ENCODE assay signal across 10 mouse cellular contexts in genomic region chr7:6213144-6213543, GRCm38 (mm10). TPM values are rescaled to one million over a fixed set of nuclear protein-coding genes. Genes with fewer than 3 reads are reported as not detected.
A peak's percentile ranks its signal among the peaks of the same experiment; 100 is the strongest.
DNase-seq lines count a peak whose midpoint lies in the region; ATAC-seq and TF ChIP-seq lines count a peak whose summit lies in the region.
"Had no signal": no experiment of that assay in that cellular context is flagged by ENCODE, and none has a peak within 500 bp of the region (broad histone marks: within the 10 kb centered on the region; RNA-seq: fewer than 3 reads in every experiment).

No protein-coding gene starts in this region.

- no peak overlapping the region for H3K4me3 ChIP-seq in limb, embryonic 11.5 days (ENCODE audit: low read depth, low read length)
- no peak overlapping the region for H3K4me3 ChIP-seq in limb, embryonic 10.5 days
- no peak overlapping the region for H3K4me3 ChIP-seq in stomach, postnatal 0 days (ENCODE audit: low read depth, low read length)
- no peak overlapping the region for H3K4me3 ChIP-seq in neural tube, embryonic 15.5 days (replicated peaks)
- no peak overlapping the region for H3K4me3 ChIP-seq in forebrain, embryonic 11.5 days (ENCODE audit: low read depth, low read length)
- H3K4me3 ChIP-seq: embryonic facial prominence, embryonic 15.5 days had no signal

- H3K9ac ChIP-seq in limb, embryonic 11.5 days (ENCODE audit: low read length): no peak overlapping the region
- H3K9ac ChIP-seq in stomach, postnatal 0 days (ENCODE audit: low read length): no peak overlapping the region
- H3K9ac ChIP-seq in neural tube, embryonic 15.5 days (replicated peaks): no peak overlapping the region
- no peak overlapping the region for H3K9ac ChIP-seq in forebrain, embryonic 11.5 days (ENCODE audit: low read length)
- H3K9ac ChIP-seq: embryonic facial prominence, embryonic 15.5 days had no signal

- no peaks in the 10 kb centered on the region for H3K27me3 ChIP-seq in limb, embryonic 11.5 days (ENCODE audit: control insufficient read depth, insufficient read depth, low read length)
- no peaks in the 10 kb centered on the region for H3K27me3 ChIP-seq in limb, embryonic 10.5 days (ENCODE audit: low read depth, poor library complexity, severe bottlenecking)
- H3K27me3 ChIP-seq in stomach, postnatal 0 days (ENCODE audit: control insufficient read depth, insufficient read depth, low read length): no peaks in the 10 kb centered on the region
- no peaks in the 10 kb centered on the region for H3K27me3 ChIP-seq in neural tube, embryonic 15.5 days (replicated peaks)
- H3K27me3 ChIP-seq in forebrain, embryonic 11.5 days (ENCODE audit: control insufficient read depth, insufficient read depth, low read length): no peaks in the 10 kb centered on the region
- H3K27me3 ChIP-seq: embryonic facial prominence, embryonic 15.5 days had no signal

- H3K4me2 ChIP-seq in limb, embryonic 11.5 days (ENCODE audit: low read depth, severe bottlenecking): no peak overlapping the region
- no peak overlapping the region for H3K4me2 ChIP-seq in stomach, postnatal 0 days (replicated peaks; ENCODE audit: low read depth)
- H3K4me2 ChIP-seq in neural tube, embryonic 15.5 days: no peak overlapping the region
- H3K4me2 ChIP-seq in forebrain, embryonic 11.5 days (ENCODE audit: low read depth, low read length, severe bottlenecking): no peak overlapping the region
- H3K4me2 ChIP-seq: embryonic facial prominence, embryonic 15.5 days had no signal

- no peak for TF ChIP-seq EP300 in stomach, postnatal 0 days (optimal IDR thresholded peaks at IDR 0.05)

- no peak overlapping the region for H3K27ac ChIP-seq in limb, embryonic 11.5 days (replicated peaks; ENCODE audit: low read depth, low read length)
- no peak overlapping the region for H3K27ac ChIP-seq in limb, embryonic 10.5 days
- no peak overlapping the region for H3K27ac ChIP-seq in stomach, postnatal 0 days (replicated peaks)
- no peak overlapping the region for H3K27ac ChIP-seq in neural tube, embryonic 15.5 days (replicated peaks)
- no peak overlapping the region for H3K27ac ChIP-seq in forebrain, embryonic 11.5 days (ENCODE audit: low read depth, low read length)
- H3K27ac ChIP-seq: embryonic facial prominence, embryonic 15.5 days had no signal

- TF ChIP-seq CTCF in stomach, postnatal 0 days (IDR thresholded peaks at IDR 0.05; ENCODE audit: low read depth): peak; percentile 52

- no peaks in the 10 kb centered on the region for H3K4me1 ChIP-seq in limb, embryonic 11.5 days (ENCODE audit: control insufficient read depth, insufficient read depth, low read length)
- no peaks in the 10 kb centered on the region for H3K4me1 ChIP-seq in limb, embryonic 10.5 days
- no peaks in the 10 kb centered on the region for H3K4me1 ChIP-seq in stomach, postnatal 0 days (replicated peaks; ENCODE audit: control insufficient read depth, insufficient read depth)
- no peaks in the 10 kb centered on the region for H3K4me1 ChIP-seq in neural tube, embryonic 15.5 days
- H3K4me1 ChIP-seq in forebrain, embryonic 11.5 days (replicated peaks; ENCODE audit: control insufficient read depth, insufficient read depth, low read length): no peaks in the 10 kb centered on the region
- H3K4me1 ChIP-seq: embryonic facial prominence, embryonic 15.5 days had no signal

- WGBS in limb, embryonic 11.5 days: 43% methylated on average over 5 of the region's 5 CpGs
- 49% methylated on average over 5 of the region's 5 CpGs for WGBS in limb, embryonic 10.5 days
- 47% methylated on average over 5 of the region's 5 CpGs for WGBS in stomach, postnatal 0 days
- 49% methylated on average over 5 of the region's 5 CpGs for WGBS in neural tube, embryonic 15.5 days
- WGBS in forebrain, embryonic 11.5 days: 47% methylated on average over 5 of the region's 5 CpGs

- no peak for ATAC-seq in limb, embryonic 11.5 days (ENCODE audit: insufficient number of reproducible peaks, low FRiP score, low TSS enrichment, low read depth)
- ATAC-seq in stomach, postnatal 0 days (ENCODE audit: low FRiP score, low TSS enrichment): no peak
- ATAC-seq in neural tube, embryonic 15.5 days (ENCODE audit: low FRiP score): no peak
- ATAC-seq in forebrain, embryonic 11.5 days (replicated peaks; ENCODE audit: low FRiP score): no peak

- no peaks in the 10 kb centered on the region for H3K36me3 ChIP-seq in limb, embryonic 11.5 days (ENCODE audit: control insufficient read depth, insufficient read depth, low read length)
- no peaks in the 10 kb centered on the region for H3K36me3 ChIP-seq in limb, embryonic 10.5 days
- no peaks in the 10 kb centered on the region for H3K36me3 ChIP-seq in stomach, postnatal 0 days (ENCODE audit: control insufficient read depth, insufficient read depth, low read length)
- H3K36me3 ChIP-seq in neural tube, embryonic 15.5 days: no peaks in the 10 kb centered on the region
- no peaks in the 10 kb centered on the region for H3K36me3 ChIP-seq in forebrain, embryonic 11.5 days (ENCODE audit: control insufficient read depth, insufficient read depth, low read length)
- H3K36me3 ChIP-seq: embryonic facial prominence, embryonic 15.5 days had no signal

- peak; percentile 36 for DNase-seq in limb, embryonic 11.5 days (ENCODE audit: low spot score)
- no peak for DNase-seq in limb, embryonic 10.5 days (ENCODE audit: low spot score)
- peak; percentile 86 for DNase-seq in ZHBTc4 (ENCODE audit: low read depth, low spot score)
- peak; percentile 46 for DNase-seq in induced T-regulatory cell, adult 2 months (ENCODE audit: low read depth)
- DNase-seq in stomach, postnatal 0 days (ENCODE audit: low spot score): peak; percentile 19
- DNase-seq in layer of hippocampus, postnatal 36 days: no peak
- no peak for DNase-seq in forebrain, embryonic 11.5 days (ENCODE audit: low spot score)

- peaks cover 4% of the 10 kb centered on the region; the same call in 1 of the 2 replicates for H3K9me3 ChIP-seq in limb, embryonic 11.5 days (ENCODE audit: control insufficient read depth, low read length)
- H3K9me3 ChIP-seq in limb, embryonic 10.5 days (replicated peaks): no peaks in the 10 kb centered on the region
- H3K9me3 ChIP-seq in stomach, postnatal 0 days (ENCODE audit: control insufficient read depth, low read length): no peaks in the 10 kb centered on the region
- no peaks in the 10 kb centered on the region for H3K9me3 ChIP-seq in neural tube, embryonic 15.5 days (replicated peaks)
- peaks cover 5% of the 10 kb centered on the region; the same call in 1 of the 2 replicates for H3K9me3 ChIP-seq in forebrain, embryonic 11.5 days (ENCODE audit: control insufficient read depth, low read length)
- H3K9me3 ChIP-seq: embryonic facial prominence, embryonic 15.5 days had no signal

RNA-seq across cellular contexts. Expression of gene Zscan5b, which starts 8.9 kb away (rescaled TPM):
- polyA plus RNA-seq in limb, embryonic 11.5 days (2014; fragmentation: Nextera tagmentation; extraction: Ambion mirVana): not detected in 2 replicates
- polyA plus RNA-seq in limb, embryonic 10.5 days (2016; fragmentation: Nextera tagmentation; extraction: Ambion mirVana): not detected in 2 replicates
- polyA plus RNA-seq in stomach, postnatal 0 days (2015; fragmentation: Nextera tagmentation; extraction: Ambion mirVana): not detected in 2 replicates
- total RNA-seq in layer of hippocampus, postnatal 36 days (2021): not detected
- not detected in 2 replicates for polyA plus RNA-seq in neural tube, embryonic 15.5 days (2015; fragmentation: Nextera tagmentation; extraction: Ambion mirVana)
- polyA plus RNA-seq in forebrain, embryonic 11.5 days (2014; fragmentation: Nextera tagmentation; extraction: Ambion mirVana): not detected in 2 replicates
- polyA plus RNA-seq: embryonic facial prominence, embryonic 15.5 days; limb, embryonic 14.5 days had no signal

RNA-seq across cellular contexts. Expression of gene Galp, which starts 16.3 kb away (rescaled TPM):
- polyA plus RNA-seq in limb, embryonic 11.5 days (2014; fragmentation: Nextera tagmentation; extraction: Ambion mirVana): not detected in 2 replicates
- not detected in 2 replicates for polyA plus RNA-seq in limb, embryonic 10.5 days (2016; fragmentation: Nextera tagmentation; extraction: Ambion mirVana)
- not detected in 2 replicates for polyA plus RNA-seq in stomach, postnatal 0 days (2015; fragmentation: Nextera tagmentation; extraction: Ambion mirVana)
- total RNA-seq in layer of hippocampus, postnatal 36 days (2021): not detected
- not detected in 2 replicates for polyA plus RNA-seq in neural tube, embryonic 15.5 days (2015; fragmentation: Nextera tagmentation; extraction: Ambion mirVana)
- not detected in 2 replicates for polyA plus RNA-seq in forebrain, embryonic 11.5 days (2014; fragmentation: Nextera tagmentation; extraction: Ambion mirVana)
- polyA plus RNA-seq: embryonic facial prominence, embryonic 15.5 days; limb, embryonic 14.5 days had no signal

RNA-seq across cellular contexts. Expression of gene Epp13, which starts 39.4 kb away (rescaled TPM):
- polyA plus RNA-seq in limb, embryonic 11.5 days (2014; fragmentation: Nextera tagmentation; extraction: Ambion mirVana): not detected in 2 replicates
- not detected in 2 replicates for polyA plus RNA-seq in limb, embryonic 10.5 days (2016; fragmentation: Nextera tagmentation; extraction: Ambion mirVana)
- not detected in 2 replicates for polyA plus RNA-seq in stomach, postnatal 0 days (2015; fragmentation: Nextera tagmentation; extraction: Ambion mirVana)
- total RNA-seq in layer of hippocampus, postnatal 36 days (2021): not detected
- 0.37 TPM in 1 of 2 replicates, not detected in the other for polyA plus RNA-seq in neural tube, embryonic 15.5 days (2015; fragmentation: Nextera tagmentation; extraction: Ambion mirVana)
- not detected in 2 replicates for polyA plus RNA-seq in forebrain, embryonic 11.5 days (2014; fragmentation: Nextera tagmentation; extraction: Ambion mirVana)
- polyA plus RNA-seq: embryonic facial prominence, embryonic 15.5 days; limb, embryonic 14.5 days had no signal

RNA-seq across cellular contexts. Expression of gene Zfp444, which starts 41.1 kb away (rescaled TPM):
- polyA plus RNA-seq in limb, embryonic 11.5 days (2014; fragmentation: Nextera tagmentation; extraction: Ambion mirVana): 71.6 and 79.7 TPM in 2 replicates
- 85.6 and 88.3 TPM in 2 replicates for polyA plus RNA-seq in limb, embryonic 10.5 days (2016; fragmentation: Nextera tagmentation; extraction: Ambion mirVana)
- 23.7 and 25.3 TPM in 2 replicates for polyA plus RNA-seq in stomach, postnatal 0 days (2015; fragmentation: Nextera tagmentation; extraction: Ambion mirVana)
- total RNA-seq in layer of hippocampus, postnatal 36 days (2021): 10 to 100 TPM; 52.7 to 60.6 TPM
- polyA plus RNA-seq in neural tube, embryonic 15.5 days (2015; fragmentation: Nextera tagmentation; extraction: Ambion mirVana): 80.3 and 86.4 TPM in 2 replicates
- 73.9 and 82.4 TPM in 2 replicates for polyA plus RNA-seq in forebrain, embryonic 11.5 days (2014; fragmentation: Nextera tagmentation; extraction: Ambion mirVana)

RNA-seq across cellular contexts. Expression of gene Zfp787, which starts 57.3 kb away (rescaled TPM):
- polyA plus RNA-seq in limb, embryonic 11.5 days (2014; fragmentation: Nextera tagmentation; extraction: Ambion mirVana): 13.2 and 14.7 TPM in 2 replicates
- 29.8 and 32.4 TPM in 2 replicates for polyA plus RNA-seq in limb, embryonic 10.5 days (2016; fragmentation: Nextera tagmentation; extraction: Ambion mirVana)
- polyA plus RNA-seq in stomach, postnatal 0 days (2015; fragmentation: Nextera tagmentation; extraction: Ambion mirVana): 36.9 and 41.2 TPM in 2 replicates
- 10 to 100 TPM; 23.5 to 26.5 TPM for total RNA-seq in layer of hippocampus, postnatal 36 days (2021)
- 26.0 and 28.6 TPM in 2 replicates for polyA plus RNA-seq in neural tube, embryonic 15.5 days (2015; fragmentation: Nextera tagmentation; extraction: Ambion mirVana)
- 11.2 and 12.3 TPM in 2 replicates for polyA plus RNA-seq in forebrain, embryonic 11.5 days (2014; fragmentation: Nextera tagmentation; extraction: Ambion mirVana)

Comparison
In these comparisons a context has a peak if more than half of its experiments do, and no peak if none do; other contexts are left out.
1. DNase-seq: peak in limb, embryonic 11.5 days (single experiment), ZHBTc4 (single experiment), induced T-regulatory cell, adult 2 months (single experiment) and stomach, postnatal 0 days (single experiment); none in limb, embryonic 10.5 days (single experiment), layer of hippocampus, postnatal 36 days (0 of 2) and forebrain, embryonic 11.5 days (single experiment).